Mouse (Mus musculus): ENCODE data around the gene Mrln.

DNA sequence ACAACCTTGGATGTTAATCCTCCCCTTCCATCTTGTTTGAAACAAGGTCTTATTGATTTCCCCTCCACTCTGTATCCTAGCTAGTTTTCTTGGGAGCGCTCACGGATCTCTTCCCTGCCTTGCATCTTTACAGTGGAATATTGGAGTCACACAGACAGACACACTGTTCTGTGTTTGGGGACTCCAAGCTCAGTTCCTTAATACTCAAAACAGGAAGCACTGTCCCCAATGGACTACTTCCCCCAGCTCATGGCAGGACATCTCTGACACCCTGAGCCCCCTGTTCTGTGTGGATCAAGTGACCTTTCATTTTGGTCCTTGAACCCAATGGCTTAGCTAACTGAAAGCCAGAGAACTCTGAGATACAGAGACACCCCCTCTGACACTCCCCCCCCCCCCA lies 6.9 kb upstream of the Mrln start:
- TF ChIP-seq CTCF (IDR thresholded peaks at IDR 0.05; ENCODE audit: low read depth, low read length) (no peak), POLR2A (IDR thresholded peaks at IDR 0.05; ENCODE audit: borderline replicate concordance, low read depth, low read length) (no peak)

Measured in bone marrow macrophage, adult 2 months (primary cell).